Mouse (Mus musculus): ENCODE measurements around the gene Magi2.

DNA sequence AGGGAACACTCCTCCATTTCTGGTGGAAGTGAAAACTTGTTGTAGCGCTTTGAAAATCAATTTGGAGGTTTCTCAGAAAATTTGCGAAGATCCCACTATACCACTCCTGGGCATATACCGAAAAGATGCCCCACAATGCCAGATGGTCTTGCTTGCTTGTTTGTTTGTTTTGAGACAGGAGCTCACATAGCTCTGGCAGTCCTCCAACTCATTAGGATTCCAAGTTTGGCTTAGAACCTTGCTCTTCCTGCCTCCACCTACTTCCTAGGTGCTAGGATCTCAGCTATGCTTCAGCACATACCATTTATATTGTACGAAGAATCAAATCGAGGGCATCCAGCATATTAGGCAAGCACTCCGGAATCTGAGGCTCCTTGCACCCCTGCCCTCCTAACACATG, 79.8 kb downstream of the Magi2 start:
- TF ChIP-seq CTCF (IDR thresholded peaks at IDR 0.05; ENCODE audit: borderline replicate concordance, control insufficient read depth, extremely low read depth, insufficient read depth, low read length, poor library complexity) (no peak), POLR2A (IDR thresholded peaks at IDR 0.05; ENCODE audit: control insufficient read depth, extremely low read depth, insufficient read depth, low read length, poor library complexity) (no peak)

All from thymus, adult 2 months (tissue).